Mouse (Mus musculus) hindlimb bud, embryonic 11.5 days (tissue): ENCODE data around the gene Cyp2d40.
"Not testable (repeated sequence)": the region's sequence is repeated elsewhere in the genome, so short reads cannot be mapped to it uniquely, and the experiment has no call there.

Experiments
- DNase-seq: peaks from one replicate; pipeline ENCODE4 v3.0.0-alpha.2; 2012; ENCODE audit warnings: low read depth, low spot score; ENCODE audit errors: extremely low spot score

Gene Cyp2d40

DNA sequence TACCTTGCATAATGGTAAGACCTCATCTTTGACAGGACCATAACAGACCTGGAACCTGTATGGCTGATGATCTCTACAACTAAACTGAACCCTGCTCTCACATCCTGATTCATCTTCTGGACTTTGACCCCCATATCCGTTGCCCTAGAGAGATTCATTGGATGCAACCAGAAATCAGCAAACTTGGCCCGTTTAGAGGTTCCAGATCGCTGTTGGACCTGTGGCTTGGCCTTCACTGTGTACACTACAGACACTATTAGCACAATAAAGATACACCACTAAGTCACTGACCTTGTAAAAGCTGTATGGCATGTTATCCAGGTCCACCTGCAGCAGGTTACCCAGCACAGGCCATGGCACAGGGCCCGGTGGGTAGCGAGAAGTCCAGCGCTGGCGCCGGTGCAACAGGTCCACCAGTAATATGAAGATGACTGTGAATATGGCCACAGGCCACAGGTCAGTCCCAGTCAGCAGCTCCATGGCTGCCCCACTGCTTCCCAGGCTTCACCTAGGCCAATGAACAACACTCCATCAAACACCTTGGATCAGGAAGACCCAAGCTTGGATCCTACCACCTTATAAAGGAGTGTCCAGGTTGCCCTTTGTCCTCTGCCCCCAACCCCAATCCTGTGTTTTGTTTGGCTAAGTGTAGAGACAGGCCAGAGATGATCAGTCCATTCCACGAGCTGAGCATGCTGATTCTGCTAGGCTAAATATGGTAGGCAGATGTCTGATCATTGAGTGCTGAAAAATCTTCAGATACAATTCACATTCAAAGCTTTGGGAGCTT is at the start of gene Cyp2d40:
Gene Cyp2d40, minus strand, starts transcription at position 553 of the 790 bp plus-strand sequence.
- DNase-seq = no peak

DNA sequence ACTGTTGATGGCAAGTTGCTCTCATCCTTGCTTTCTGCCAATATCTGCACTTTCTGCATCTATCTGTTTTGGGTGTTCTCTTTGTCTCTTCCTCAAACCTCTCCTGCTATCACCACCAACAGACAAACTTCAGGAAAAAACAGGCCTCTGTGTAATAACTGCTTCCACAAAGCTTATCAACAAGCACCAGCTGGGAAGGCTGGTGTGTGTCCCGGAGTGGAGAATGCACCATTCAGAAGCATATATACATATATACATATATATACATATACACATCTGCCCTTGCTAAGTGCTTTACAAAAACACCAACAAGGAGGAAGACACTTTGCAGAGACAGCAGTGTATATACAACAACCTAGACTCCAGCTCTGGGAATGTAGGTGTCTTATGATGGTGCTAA is 46.6 kb upstream of the Cyp2d40 start:
- no peak for DNase-seq

DNA sequence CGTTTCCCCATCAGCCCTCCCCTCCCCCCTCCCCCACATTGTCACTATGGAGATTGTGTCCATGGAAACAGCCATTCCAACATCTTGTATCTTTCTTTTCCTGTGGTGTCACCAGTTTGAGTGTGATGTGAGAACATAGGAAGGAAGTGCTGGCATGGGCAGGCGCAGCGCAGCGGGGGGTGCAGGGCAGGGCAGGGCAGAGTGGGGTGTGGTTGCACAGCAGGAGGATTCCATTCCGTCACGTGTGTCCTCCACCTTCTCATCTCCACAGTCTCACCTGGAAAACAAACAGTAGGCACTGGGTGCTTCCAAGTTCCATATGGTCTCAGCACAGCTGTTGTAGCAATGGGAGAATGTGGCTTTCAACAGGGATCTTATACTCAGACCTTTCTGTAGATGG is 45.5 kb upstream of the Cyp2d40 start:
- no peak for DNase-seq

DNA sequence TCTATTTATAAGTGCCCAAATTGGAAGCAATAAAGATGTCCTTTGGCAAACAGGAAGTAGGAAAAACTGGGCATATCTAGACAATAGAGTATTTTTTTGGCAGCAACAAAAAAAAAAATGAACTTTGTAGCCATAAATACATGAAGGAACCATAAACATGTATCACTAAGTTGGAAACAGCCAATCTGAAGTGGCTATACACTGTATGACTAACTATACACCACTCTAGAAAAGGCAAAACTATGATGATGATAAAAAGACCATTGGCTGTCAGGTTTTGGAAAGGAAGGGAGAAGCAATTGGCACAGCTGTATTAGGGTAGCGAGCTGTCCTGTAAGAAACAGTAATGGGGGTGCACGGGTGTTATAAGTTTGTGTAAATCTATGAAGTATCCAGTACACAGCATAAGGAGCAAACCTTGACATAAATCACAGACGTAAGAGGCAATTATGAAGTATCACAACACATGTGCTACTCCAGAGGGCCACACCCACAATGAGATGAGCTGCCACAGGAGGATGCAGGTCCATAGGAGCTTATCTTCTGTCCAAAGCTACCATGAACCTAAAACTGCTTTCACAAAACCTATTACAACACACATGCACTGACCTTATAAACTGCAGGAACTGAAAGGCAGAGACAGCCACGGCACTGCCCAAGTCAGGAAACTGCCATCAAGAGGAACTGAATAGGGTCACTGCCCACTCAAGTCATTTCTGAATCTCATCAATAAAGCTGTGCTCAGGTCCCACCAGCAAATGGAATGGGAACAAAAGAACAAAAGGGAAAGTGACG is 43.2 kb upstream of the Cyp2d40 start:
- no peak for DNase-seq

DNA sequence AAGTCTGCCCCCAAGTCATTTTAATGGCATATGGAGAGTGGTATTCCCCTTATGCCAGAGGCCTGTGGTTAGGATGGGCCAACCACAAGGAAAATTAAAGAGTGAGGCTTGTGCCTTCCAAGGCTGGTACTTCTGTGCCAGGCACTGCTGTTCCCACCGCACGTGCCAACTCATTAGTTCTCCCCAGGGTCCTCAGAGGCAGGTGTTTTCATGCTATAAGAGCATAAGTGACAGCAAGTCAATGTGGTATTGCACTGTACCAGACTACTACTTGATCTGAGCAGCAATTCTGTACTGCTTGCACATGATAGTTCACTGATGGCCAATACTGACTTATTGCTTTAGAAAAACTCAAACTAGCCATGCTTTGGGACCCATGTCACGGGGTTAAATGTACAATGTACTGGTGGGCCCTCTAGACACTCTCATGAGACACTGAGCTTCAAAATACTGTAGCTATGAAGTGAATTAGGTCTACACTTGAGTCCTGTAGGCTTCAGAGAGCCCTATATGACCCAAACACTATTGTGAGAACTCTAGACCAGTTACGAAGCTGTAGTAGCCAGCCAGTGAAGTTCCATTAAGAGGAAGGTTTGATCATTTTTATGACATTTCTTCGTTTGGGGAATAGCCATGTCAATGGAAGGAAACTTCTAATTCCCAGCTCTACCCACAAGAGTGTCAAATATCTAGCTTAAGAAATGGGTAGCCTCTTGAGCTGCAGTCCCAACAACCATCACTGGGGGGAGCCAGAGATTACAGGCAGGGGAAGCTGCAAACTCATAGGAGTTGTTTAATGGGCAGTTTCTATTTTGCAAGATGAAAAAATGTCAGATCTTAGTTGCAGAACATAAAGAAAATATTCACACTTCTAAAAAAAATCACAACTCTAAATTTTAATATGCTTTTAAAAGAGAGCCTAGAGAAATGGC is 41.0 kb upstream of the Cyp2d40 start:
- peak; percentile 62 for DNase-seq

DNA sequence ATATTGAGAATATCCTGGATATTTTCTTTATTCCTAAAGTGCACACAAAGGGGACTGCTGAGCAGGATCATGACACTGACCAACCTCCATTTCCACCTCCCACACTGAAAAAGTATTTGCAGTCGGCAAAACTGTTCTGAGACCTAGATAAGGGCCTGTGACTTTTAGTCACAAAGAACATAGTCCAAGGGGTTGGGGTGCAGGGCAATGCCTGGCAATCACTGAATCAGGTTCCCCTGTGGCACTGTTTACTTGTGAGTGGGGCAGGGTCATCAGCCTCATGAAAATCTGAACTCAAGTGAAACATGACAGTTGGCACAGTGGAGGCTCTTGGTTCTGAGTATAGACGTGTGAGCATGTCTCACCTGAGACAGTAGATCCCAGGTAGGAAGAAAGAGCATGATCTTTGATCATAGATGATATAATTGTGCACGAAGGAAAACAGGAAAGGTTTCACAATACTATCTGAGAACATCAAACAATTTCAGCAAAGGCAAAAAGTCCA is 32.0 kb upstream of the Cyp2d40 start:
- DNase-seq = no peak

DNA sequence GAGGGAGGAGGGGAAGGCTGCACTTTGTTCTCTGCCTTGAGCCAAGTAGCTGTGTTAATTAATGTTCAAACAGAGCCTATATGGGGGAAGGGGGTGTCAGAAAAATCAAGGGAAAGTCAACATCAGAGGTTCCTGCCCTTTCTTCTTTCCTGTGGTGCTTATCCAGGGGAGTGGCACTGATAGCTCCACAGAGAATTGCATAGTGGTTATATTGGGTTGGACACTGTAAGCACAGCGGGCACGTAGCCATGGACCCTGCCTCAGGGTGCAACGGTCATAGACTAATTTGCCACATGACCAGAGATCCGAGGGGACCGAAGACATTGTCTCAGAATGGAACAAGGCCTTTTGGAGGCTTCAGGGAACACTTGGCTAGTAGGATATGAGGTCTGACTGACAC is 30.3 kb upstream of the Cyp2d40 start, which contains the start of gene Cyp2d26:
Gene Cyp2d26, minus strand, starts transcription at position 18 of the 400 bp plus-strand sequence.
- no peak for DNase-seq

DNA sequence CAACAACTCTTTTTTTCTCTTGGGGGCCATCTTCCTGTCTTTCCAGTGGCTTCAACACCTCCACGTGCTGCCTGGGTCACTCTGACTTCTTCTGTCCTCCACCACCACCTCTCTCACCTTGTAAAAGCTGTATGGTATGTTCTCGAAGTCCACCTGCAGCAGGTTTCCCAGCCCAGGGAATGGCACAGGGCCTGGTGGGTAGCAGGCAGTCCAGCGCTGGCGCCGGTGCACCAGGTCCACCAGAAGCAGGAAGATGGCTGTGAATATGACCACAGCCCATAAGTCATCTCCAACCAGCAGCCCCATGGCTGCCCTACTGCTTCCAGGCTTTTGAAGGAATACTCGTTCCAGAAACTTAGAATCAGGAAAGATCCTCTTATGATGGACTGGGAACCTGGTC is 29.9 kb upstream of the Cyp2d40 start:
- DNase-seq = no peak

DNA sequence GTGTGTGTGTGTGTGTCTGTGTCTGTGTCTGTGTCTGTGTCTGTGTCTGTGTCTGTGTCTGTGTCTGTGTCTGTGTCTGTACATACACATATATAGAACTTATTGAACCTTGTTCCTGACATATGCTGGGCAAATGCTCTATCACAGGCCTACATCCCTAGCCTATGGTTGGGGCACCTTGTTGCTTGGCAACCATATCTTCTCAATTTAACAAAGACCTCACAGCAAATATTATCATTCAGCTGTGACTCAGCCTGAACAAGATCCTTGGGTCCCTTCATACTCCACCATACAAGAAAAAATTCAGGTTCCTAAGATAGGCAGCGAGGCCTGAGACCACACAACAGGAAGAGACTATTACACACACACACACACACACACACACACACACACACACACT is 29.5 kb upstream of the Cyp2d40 start:
- no peak for DNase-seq

DNA sequence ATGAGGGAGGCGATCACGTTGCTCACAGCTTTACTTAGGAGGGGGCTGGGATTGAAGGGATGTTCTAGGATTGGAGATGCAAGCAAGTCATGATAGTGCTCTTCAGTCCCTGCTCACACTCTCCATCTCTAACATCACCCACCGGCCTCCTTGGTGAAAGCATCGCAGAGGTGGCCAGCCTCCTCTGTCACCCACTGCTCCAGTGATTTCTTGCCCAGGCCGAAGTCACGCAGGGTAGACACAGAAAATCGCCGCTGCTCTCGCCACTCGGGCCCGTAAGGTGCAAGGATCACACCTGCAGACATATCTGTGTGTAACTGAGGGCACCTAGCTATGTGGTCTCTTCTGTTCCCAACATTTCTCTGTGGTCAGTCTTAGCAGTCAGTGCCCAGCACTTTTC is 28.6 kb upstream of the Cyp2d40 start:
- no peak for DNase-seq

DNA sequence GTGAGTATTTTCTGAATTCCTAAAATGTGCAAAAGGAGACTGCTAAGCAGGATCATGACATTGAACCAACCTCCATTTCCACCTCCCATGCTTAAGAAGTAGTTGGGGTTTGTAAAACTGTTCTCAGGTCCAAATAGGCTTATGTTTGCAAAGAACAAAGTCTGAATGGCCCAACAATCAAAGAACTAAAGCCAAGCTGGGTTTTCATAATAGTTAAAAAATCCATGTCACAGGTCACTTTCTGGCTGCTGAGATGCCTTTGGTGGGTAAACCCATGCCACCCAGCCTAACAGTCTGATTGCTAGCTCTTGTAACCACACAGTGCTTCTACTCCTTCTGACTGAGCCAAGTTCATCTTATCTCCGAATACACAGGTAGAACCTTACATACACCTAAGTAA is 20.6 kb upstream of the Cyp2d40 start:
- no peak for DNase-seq

DNA sequence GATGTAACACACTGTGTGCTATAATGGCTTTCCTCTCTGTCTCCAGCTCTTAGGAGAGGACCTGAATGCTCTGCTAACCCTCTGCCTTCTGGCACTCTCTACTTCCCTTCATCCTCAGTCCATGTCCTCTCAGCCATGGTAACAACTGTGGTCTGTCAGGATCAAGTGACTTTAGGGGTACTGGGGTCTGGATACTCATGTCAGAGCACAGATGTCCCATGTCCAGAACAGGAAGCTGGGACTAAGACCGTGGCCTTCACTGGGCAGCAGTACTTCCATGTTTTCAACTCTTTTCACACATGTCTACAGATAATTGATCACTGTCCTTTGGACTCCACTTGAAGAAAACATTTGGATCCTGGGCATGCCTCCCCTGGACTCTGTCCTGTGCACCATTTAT is 19.8 kb upstream of the Cyp2d40 start:
- no peak for DNase-seq

DNA sequence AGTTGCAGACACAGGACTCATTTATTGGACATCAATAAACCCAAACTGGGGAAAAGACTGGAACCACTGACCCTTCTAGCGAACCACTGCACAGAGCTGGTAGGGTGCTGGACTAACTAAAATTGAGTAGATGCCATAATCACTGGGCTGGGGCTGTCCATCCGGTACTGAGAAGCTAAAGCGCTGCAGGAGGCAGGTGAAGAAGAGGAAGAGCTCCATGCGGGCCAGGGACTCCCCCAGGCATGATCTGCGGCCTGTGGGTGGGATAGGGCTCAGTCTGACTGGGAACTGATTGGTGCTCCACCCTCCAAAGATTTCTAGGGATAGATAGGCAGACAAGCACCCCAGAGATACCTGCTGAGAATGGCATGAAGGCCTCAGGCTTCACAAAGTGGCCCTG is 13.9 kb upstream of the Cyp2d40 start:
- DNase-seq = not testable (repeated sequence)

DNA sequence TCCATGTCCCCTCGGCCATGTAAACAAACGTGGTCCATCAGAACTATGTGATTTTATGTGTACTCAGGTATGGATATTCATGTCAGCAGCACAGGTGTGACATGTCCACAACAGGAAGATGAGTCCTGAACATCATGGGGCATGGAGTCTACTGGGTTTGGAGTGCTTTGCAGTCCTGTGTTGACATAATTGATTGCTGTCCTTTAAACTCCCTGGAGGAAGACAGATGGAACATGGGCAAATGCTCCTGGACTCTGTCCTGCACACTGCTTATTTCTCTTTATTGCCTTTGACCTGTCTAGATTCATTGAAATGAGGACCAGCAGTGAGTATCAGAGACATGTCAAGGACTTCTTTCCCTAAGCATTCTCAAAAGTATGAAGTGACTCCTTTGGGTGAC is 2.0 kb upstream of the Cyp2d40 start:
- no peak for DNase-seq

DNA sequence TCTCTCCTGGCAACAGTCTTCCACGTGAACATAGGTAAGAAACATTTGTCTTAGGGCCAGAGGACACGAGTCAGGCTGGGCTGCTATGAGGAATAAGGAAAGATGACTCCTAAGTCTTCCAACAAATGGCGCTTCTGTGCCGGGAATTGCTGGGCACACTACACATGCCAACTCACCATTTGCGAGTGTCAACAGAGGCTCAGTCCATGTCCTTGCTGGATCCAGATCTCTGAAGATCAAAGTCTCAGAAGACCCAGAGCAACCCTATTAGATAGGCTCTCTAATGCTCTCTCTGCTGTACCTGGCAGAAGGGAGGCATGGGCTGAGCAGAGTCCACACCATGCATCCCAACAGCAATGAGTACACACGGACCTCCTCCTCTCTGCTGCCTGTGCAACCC is 898 bp upstream of the Cyp2d40 start:
- DNase-seq = no peak

DNA sequence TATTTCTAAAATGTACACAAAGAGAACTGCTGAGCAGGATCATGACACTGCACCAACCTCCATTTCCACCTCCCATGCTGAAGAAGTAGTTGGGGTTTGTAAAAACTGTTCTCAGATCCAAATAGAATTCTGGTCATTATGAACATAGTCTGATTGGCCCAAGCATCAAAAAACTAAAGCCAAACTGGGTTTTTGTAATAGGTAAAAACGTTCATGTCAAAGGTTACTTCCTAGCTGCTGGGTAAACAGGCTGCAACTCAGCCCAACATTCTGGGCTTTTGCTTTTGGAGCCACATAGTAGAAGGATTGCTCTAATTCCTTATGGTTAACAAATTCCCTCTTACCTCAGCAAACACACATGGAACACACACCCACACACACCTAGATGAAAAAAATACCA is 15.8 kb downstream of the Cyp2d40 start:
- no peak for DNase-seq

DNA sequence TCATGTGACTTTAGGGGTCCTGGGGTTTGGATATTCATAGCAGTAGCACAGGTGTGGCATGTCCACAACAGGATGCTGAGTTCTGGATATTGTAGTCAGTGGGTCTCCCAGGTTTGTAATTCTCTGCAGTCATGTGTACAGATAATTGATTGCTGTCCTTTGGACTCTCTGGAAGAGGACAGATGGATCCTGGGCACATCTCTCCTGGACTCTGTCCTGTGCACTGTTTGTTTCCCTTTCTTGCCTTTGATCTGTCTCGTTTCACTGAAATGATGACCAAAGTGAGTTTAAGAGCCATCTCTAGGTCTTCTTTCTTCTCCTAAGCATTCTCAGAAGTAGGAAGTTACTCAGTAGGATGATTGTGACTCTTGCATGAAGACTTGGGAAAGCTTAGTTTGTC is 16.5 kb downstream of the Cyp2d40 start:
- DNase-seq = no peak

DNA sequence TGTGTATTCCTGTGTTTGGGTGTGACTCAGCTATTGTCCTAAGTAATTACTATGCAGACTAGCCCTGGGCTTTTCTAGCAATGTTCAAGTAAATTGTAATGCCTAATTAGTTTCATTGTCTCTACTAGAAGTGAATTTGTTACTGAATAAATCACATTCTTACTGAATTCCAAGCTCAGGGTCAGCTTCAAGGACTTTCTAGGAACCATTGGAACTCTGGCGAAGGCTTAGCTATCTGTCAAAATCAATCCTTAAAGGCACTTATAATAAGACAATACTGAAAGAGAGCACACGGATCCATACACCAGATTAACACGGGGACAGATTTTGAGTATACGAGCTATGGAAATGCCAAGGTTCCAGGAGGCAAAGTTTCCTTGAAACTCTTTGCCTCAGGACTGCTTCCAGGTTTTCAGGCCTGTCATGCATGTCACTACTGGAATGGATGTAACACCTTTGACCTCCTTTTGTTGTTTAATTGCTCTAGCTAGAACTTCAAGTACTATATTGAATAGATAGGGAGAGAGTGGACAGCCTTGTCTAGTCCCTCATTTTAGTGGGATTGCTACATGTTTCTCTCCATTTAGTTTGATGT is 30.6 kb downstream of the Cyp2d40 start:
- DNase-seq = not testable (repeated sequence)
